Mouse (Mus musculus) left cerebral cortex, postnatal 25 days (tissue): Measurements from ENCODE around the gene Cdh5. TPM values are rescaled to one million over a fixed set of nuclear protein-coding genes. Genes with fewer than 3 reads are reported as not detected.
"Not testable (repeated sequence)": the region's sequence is repeated elsewhere in the genome, so short reads cannot be mapped to it uniquely, and the experiment has no call there.

Source experiments
- DNase-seq, 2 experiments: peaks; one replicate each; pipeline ENCODE4 v3.0.0; 2022; ENCODE audit warnings: low spot score in 2 of 2, mixed read lengths in 1 of 2
- intact Hi-C: fragments of 180-260 bp; cut with DNase I; formaldehyde crosslinking; loops from one replicate; pipeline ENCODE4 v1.15.1; 2025
- total RNA-seq, 2 experiments: library from RNA; stranded (reverse); gene quantifications; 2 replicates each; pipeline ENCODE4 v1.2.3; 2021

The Cdh5 gene
- 10 to 100 TPM; 10.4 to 14.9 TPM for total RNA-seq

DNA sequence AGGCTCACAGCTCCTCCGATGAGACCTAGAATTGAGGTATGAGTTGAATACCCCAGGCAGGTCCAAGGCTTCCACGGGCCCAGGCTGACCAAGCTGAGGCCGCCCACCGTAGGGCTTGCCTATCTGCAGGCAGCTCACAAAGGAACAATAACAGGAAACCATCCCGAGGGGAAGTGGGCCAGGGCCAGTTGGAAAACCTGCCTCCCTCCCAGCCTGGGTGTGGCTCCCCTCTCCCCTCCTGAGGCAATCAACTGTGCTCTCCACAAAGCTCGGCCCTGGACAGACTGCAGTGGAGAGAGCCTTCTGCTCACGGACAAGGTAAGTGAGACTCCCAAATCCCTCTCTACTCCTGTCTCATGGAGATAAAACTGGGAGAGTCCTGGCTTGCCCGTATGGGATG lies at the start of gene Cdh5:
TSS of gene Cdh5 (plus strand) at position 211 of the 400 bp plus-strand sequence.
- intact Hi-C loops = no loop called here
- no peak for DNase-seq

DNA sequence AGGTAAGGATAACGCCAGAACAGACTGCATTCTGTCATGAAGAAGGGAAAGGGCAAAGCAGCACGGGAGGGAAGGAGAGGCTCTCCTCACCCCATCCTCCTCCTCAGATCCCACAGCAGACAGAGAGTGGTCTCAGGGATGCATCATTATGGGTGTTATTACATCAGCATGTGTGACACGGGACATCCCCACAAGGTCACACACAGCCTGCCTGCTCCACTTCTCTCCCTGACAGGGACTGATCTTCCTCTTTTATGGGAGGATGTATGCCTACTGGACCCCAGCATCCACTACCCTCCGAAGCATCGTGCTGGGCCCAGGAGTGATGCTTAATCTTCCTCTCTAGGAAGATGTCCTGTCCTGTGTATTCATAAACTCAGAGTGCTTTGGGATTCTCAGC lies 41.5 kb upstream of the Cdh5 start:
- intact Hi-C loops = no loop called here
- DNase-seq = no peak

DNA sequence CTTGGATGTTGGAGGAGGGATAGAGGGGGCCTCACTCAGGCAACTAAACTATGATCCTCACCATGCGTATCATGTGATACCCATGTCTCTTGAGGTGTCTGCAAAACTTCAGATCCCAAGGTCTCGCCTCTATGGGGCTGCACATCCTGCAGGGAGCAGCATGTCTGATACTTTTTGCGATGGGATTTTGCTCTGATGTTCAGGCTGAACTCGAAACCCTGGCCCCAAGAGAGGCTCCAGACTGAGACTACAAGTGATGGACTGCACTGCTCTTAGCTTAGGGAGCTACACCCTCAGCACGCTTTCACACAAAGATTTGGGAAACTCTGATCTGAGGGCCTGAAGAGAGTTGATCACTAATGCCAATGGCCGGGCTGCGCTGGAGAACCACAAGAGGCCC lies 41.0 kb upstream of the Cdh5 start:
- DNase-seq = no peak
- intact Hi-C loops = no loop called here

DNA sequence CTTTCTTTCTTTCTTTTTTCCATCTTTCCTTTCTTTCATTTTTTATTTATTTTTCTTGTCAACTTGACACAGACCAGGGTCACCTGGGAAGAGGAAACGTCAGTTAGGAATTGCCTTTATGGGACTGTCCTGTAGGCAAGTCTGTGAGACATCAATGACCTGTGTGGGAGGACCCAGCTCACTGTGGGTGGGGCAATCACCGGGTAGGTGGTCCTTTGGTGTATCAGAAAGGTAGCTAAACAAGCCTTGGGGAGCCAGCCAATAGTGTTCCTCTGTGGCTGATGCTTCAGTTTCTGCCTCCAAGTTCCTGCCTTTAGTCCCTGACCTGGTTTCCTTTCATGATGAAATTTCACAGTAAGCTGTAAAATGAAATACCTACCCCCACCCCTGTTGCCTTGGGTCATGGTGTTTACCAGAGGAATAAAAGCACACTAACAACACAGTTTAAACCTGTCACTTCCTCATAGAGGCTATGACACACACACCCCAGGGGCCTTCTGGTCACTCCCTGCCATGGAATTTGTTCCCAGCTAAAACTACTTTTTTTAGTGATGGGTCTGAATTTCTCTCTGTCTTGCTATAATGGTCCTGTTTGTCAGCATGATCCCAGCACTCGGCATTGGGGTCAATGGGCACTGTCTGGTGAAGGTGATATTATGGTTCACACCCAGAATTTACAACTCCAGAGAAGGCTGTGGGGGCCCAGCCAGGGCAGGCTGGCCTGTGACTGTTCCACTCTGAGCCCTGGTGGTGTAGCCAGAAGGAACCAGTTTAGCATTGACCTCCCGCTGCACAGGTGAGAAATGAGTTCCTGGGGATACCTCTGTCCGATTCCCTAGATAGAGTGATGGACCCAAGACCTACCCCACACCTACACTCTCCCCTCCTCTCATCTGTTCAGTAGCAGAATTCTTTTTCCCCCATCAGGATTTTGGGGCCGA lies 40.1 kb upstream of the Cdh5 start:
- intact Hi-C loops = no loop called here
- DNase-seq = no peak

DNA sequence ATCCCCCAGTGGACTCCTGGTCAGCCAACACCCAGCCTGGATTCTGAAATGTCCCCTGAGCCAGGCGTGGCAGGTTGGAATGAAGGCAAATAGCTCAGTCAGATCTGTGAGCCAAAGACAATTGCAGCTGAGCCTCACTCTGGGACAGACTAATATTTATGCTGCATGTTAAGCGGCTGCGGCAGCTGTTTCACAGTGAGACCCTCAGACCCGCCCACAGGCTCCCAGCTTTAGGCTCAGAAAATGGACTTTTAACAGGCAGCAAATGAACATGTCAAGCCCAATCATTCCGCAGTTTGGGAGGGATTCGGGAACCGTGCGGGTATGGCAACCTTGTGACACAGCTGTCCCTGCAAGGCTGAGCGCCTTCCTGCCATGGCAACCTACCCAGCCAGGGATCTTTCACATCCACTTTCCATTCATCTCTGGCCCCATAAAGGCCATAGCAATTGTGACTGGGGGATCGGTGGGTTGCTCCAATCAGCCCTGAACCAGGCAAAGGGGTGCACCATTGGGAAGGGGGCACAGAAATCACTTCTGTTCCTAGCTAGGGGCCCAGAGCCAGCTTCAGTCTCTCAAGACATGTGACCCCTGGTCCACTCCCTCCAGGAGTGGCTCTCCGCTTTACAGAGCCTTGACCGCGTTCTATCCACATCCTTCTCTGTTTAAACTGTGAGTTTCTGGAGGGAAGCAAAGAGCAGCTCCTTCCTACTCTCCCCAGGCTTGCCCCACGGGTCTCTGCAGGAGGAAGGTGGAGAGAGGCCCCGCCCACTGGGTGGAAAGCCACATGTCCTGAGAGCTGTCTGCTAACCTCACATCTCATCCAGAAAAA lies 39.2 kb upstream of the Cdh5 start:
- intact Hi-C loops = no loop called here

DNA sequence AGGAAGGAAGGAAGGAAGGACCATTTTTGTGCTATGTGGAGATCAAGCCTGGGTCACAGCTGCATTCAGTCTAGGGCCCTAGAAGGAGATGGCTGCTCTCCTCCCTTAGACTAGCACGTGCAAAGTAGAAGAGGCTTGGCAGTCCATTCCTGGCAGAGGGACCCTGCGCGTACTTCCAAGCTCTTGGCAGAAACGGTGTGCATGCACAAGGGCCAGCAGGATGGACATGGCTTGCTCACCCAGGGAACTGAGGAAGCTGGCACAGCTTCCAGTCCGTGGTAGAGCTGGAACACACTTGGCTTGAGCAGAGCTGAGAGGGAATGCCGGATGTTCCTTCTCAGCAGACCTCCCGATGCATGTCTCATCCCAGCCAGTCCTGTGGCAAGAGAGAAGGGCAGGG lies 36.2 kb upstream of the Cdh5 start:
- intact Hi-C loops = no loop called here
- DNase-seq = peak in 1 of 2 experiments; percentile 47

More for the DNA sequence above, 39.2 kb upstream of the Cdh5 start:
- no peak for DNase-seq

DNA sequence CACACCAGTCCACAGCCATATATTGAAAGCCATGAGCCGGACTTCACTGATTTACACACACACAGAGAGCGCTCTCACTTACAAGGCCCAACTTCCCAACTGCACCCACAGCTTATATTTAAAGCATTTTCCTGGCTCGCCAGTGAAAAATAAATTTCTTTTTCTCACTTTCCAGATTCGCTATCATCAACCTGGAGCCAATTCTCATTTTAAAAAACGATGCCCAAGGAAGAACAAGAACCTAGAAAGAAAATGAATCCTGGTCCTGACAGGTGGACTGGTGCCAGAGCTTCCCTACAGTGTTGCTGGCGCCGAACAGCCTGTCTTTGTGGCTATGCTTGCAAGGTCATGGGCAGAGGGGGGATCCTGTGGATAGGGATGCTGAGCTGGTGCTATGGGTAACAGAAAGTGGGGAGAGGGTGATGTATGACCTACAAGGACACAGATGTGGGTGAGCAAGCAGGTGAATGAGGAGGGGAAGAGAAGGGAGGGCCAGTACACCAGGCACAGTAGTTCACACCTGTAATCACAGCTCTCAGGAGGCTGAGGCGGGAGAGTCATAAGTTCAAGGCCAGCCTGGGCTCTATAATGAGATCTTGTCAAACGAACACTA lies 35.4 kb upstream of the Cdh5 start:
- DNase-seq = peak in 1 of 2 experiments; percentile 74
- intact Hi-C loops = no loop called here

DNA sequence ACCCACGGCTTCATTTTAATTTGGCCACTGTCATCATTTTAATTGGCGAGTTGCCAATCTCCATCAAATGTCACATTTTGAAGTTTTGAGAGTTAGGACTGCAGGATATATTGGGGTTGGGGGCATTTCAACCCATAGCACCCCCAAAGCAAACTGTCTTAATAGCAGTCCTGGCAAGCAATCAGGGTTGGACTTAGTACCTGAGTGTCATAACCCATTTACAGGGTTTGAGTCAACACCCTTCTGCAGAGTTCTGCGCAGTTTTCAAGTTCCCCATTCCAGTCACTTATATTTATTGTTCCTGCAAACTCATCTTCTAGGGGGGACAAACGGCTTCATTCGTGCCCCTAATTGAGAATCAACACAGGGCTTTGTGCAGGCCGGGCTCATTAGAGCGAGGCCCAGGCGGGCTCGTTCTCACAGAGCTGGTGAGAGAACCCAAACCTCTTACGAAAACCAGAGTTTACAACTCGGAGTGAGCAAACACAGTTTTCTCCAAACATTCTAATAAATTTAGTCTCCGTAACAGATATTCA lies 34.0 kb upstream of the Cdh5 start:
- intact Hi-C loops = no loop called here
- DNase-seq = no peak

DNA sequence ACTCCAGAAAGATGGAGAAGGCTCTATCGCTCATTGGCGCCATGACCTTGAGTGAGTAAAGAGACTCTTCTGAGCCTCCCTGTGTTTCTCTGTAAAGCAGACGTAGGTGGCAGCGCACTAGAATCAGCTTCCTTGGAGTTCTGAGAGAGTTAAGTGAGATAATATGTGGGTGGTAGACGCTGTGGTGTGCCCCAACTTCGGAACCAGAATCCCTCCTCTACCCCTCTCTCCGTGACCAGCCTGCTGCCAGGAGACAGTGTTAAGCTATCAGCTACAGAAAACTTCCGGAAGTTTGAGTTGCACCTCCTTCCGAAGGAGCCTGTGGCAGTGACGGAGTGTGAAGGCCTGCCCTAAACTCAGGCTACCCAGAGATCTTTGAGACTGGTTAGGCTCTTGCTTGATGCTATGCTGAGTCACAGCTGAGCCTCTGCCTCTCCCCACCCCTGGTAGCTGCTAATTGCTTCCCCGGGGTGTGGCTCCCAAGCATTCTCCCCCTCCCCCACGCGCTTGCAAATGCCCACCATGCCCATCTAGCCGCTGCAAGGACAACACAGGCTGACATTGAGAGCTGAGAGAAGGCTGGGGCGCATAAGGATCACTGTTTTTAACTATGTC lies 32.9 kb upstream of the Cdh5 start:
- intact Hi-C loops = no loop called here
- peak in 1 of 2 experiments; percentile 74 for DNase-seq

DNA sequence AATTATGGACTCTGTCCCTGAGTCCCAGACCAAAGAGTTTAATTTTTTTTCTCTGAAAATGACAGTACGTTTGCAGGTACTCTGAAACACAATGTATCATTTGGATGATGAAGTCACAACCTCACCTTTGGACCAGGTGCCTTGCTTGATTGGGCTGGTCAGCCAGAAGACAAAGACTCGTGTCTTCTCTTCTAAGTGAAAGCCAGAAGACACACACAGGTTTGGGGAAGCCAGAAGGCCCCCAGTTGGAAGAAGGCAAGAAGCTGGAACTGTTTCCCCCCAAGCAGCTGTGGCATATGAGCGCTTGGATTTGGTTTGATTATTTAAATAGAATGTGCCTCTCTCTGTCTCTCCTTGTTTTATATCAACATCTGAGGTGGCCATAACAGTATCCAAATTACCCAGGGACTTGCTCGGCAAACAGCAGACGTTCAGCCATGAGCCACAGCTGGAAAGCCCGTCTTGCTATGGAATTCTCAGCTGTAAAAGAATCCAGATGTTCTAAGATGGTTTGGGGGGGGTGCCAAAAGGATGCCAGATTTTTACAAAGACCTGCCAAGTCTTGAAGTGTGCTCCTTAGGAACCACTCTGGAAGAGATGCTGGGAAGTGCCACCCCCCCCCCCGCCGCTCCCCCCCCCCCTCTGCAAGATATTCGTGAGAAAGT lies 31.1 kb upstream of the Cdh5 start:
- intact Hi-C loops, DNase-seq: not testable (repeated sequence)

DNA sequence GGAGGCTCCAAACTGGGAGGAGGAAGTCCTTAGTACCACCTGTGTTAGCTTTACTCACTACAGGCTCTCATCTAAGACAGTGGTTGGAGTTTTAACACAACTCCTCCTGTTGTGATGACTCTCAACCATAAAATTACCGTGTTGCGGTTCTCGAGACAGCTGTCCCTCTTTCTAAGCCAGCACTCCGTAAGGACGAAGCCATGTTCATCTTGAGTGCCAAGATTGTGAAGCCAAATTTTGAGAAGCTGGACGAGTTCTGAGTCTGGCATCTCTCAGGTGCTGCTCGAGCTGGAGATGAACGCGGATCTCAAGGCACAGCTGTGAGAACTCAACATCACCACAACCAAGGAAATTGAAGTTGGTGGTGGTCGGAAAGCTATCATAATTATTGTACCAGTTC lies 30.5 kb upstream of the Cdh5 start:
- intact Hi-C loops = no loop called here
- DNase-seq = no peak

DNA sequence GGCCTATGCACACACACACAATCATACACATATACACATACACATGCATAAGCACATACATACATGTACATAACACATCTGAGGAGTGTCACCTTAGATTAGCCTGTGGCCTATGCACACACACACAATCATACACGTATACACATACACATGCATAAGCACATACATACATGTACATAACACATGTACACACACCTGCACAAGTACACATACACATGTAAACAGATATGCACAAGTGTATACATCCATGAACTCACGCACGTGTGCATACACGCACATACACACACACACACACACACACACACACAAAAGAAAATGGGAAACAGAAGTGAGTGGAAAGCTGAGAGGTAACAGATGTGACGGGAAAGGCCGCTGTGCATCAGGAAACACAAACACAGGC lies 26.3 kb upstream of the Cdh5 start:
- no peak for DNase-seq
- intact Hi-C loops = no loop called here

DNA sequence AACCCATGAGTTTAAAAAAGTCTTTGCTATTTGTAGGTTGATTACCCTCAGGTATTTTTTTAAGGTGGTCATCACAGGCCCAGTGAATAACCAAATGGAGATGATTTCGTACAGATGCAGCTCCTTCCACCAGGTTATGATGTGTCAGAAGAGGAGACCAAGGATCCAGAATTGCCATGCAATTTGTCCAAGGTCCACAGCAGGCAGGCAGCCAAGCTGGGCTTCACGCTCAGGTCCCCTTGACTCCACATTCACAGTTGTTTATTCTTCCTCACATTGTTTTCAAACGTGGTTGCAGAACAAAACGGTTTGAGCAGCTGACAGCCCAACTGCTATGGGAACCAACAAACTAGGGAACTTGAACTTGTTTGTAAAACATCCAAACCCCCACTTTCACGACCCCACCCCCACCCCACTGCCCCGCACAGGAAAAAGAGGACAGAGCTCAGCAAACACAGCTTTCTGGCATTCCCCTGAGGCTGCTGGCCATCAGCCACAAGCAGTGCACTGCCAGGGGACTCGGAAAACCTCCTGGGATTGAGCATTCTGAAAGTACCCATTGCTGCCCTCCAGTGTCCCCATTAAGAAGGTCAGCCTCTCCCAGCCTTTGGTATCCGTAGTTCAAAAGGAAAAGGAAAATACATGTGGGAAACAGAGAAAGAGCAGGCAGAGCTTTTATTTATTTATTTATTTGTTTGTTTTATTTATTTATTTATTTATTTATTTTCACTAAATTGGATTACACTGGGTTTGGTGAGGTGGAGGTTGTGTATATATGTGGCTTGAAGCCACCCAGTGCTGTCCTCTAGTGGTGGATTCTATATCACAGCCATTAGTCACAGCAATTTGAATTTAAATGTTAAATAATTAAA lies 24.6 kb upstream of the Cdh5 start:
- intact Hi-C loops = loop anchor here (2.0 kb wide), 1 partner anchor 44 kb away; no protein-coding TSS in a partner anchor
- peak in 1 of 2 experiments; percentile 67 for DNase-seq

DNA sequence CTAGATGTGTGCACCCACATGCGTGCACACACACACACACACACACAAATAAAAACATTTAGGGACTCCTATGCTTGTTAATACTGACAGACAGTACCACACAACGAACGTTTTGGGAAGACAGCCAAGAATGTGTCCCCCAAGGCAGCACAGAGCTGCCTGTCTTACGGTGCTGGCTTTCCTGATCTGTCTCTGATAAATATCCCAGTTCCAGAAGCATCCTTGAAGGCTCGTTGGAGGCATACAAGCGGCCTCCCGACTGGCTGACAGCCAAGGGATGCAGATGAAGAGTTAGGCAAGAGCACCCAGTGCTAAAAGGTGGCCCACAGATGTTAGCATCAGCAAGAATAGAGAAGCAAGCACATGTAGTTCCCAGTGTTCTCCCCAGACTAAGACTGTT lies 23.3 kb upstream of the Cdh5 start:
- DNase-seq = no peak
- intact Hi-C loops = no loop called here

DNA sequence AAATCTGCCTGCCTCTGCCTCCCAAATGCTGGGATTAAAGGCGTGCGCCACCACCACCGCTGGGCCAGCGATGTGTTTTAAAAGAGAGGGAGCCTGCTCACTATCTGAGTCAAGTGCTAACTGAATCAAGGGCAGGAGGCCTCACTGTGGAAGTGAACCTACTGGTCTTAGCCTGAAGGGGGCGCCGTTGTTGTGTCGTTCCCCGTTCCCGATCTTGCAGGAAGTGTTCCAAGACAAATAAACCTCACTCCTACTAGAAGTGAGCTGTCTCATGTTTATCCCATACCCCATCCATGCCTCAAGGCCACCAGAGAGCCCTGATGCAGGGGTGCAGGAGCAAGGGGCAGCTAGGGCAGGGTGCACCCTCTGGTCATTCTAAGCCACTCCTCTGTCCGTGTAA lies 16.1 kb upstream of the Cdh5 start:
- intact Hi-C loops = no loop called here
- DNase-seq = no peak

DNA sequence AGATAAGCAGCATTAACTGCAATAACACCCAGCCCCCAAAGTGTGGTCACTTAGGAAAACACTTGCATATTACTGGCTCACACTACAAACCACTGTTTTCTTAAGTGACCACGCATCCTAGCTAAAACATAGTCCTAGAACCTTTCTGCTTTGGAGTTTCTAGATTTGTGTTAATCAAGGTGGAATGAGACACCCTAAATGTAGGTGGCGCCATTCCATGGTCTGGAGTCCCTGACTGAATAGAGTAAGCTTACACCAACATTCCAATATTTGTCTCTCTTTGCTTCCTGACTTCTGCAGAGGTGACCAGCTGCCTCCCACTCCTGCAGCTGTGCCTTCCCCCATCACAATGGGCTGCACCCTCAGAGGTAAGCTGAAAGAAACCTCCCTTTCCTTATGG lies 14.8 kb upstream of the Cdh5 start:
- no peak for DNase-seq
- intact Hi-C loops = no loop called here

DNA sequence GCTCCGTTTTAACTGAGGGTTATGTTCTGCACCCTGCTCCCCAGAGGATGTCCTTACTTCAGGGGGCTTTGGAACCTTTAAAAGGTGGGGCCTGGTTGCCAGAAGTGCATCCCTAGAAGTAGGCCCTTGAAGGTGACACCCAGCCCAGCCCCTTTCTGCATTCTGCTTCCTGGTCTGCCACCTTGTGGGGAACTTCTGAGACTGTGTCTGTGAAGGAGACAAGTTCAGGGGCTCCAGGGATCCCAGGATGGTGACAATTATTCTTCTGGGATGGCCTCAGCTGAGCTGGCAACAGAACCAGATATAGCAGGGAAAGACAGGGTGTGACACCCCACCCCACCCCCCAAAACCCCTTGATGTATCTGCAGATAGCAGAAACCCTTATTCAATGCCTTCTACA lies 14.3 kb upstream of the Cdh5 start:
- intact Hi-C loops = no loop called here

DNA sequence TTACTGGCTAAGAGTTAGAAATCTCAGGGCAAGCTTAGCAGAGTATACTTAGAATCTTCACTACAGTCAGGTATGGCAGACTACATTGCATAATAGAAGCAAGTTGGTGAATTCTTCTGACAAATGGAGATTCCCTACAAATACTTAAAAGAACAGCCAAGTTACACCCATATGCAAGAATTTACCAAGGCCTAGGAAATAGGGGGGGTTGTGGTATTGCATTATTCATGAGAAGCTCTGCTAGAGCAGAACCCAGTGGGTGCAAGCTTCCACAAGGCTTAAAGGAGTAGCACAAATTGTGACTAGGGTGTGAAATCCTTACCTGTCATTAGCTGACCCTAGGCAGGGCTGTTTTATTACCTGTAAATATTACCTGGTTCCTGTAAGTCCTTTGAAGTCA lies 13.5 kb upstream of the Cdh5 start:
- intact Hi-C loops = not testable (repeated sequence)
- peak in 1 of 2 experiments; percentile 54 for DNase-seq

More for the DNA sequence above, 14.3 kb upstream of the Cdh5 start:
- no peak for DNase-seq
